Mouse (Mus musculus) CH12.LX (cell line): ENCODE measurements around the gene Ipo7. TPM values are rescaled to one million over a fixed set of nuclear protein-coding genes. Genes with fewer than 3 reads are reported as not detected.

Experiments used
- DNase-seq: peaks from one replicate; pipeline ENCODE4 v3.0.0-alpha.2; 2013; ENCODE audit errors: extremely low read depth
- H3K27ac ChIP-seq: 2 replicates; pipeline ENCODE4 v1.5.1; 2012; ENCODE audit warnings: low read depth, mild to moderate bottlenecking, control low read depth, moderate library complexity; ENCODE audit not compliant: insufficient read depth
- H3K27me3 ChIP-seq: replicated peaks from 2 replicates; pipeline ENCODE3; 2012; ENCODE audit warnings: inconsistent platforms
- H3K36me3 ChIP-seq, 2 experiments: replicated peaks in 1 of 2; 2 replicates each; pipeline versions ENCODE3 to v1.6.1; 2012; ENCODE audit warnings: inconsistent platforms in 1 of 2, low read length in 1 of 2, mild to moderate bottlenecking in 1 of 2, mixed read lengths in 1 of 2, moderate library complexity in 1 of 2; ENCODE audit not compliant: control insufficient read depth in 1 of 2, insufficient read depth in 1 of 2
- H3K4me1 ChIP-seq, 2 experiments: 2 replicates each; pipeline ENCODE4 v1.6.1; 2012; ENCODE audit warnings: inconsistent platforms in 1 of 2, moderate library complexity in 1 of 2; ENCODE audit not compliant: insufficient read depth in 2 of 2, control insufficient read depth in 1 of 2
- H3K4me2 ChIP-seq: 2 replicates; pipeline ENCODE4 v1.6.1; 2012; ENCODE audit warnings: low read depth, mild to moderate bottlenecking, control low read depth; ENCODE audit not compliant: poor library complexity, insufficient read depth, severe bottlenecking
- H3K4me3 ChIP-seq, 3 experiments: fragments of 150-350 bp in 1 of 3; sonication (generic) in 1 of 3; replicated peaks in 1 of 3; 2 replicates each; pipeline versions ENCODE3 to v1.5.1; 2011 to 2012; ENCODE audit warnings: low read depth in 2 of 3, low read length in 2 of 3, mild to moderate bottlenecking in 2 of 3, moderate library complexity in 2 of 3, control low read depth in 1 of 3, improper control_type of control experiment in 1 of 3, inconsistent platforms in 1 of 3, mixed read lengths in 1 of 3; ENCODE audit not compliant: poor library complexity in 1 of 3
- H3K79me2 ChIP-seq: replicated peaks from 2 replicates; pipeline ENCODE4 v1.6.1; 2012; ENCODE audit warnings: mild to moderate bottlenecking, moderate library complexity; ENCODE audit not compliant: control insufficient read depth, poor library complexity, insufficient read depth, severe bottlenecking; ENCODE audit errors: extremely low read depth
- H3K9ac ChIP-seq: 2 replicates; pipeline ENCODE4 v1.6.1; 2012; ENCODE audit warnings: low read depth, mild to moderate bottlenecking, control low read depth, moderate library complexity; ENCODE audit not compliant: insufficient read depth
- H3K9me3 ChIP-seq: replicated peaks from 2 replicates; pipeline ENCODE3; 2012; ENCODE audit warnings: low read length, inconsistent platforms, mixed read lengths
- BHLHE40 ChIP-seq: IDR thresholded peaks from 2 replicates; pipeline ENCODE4 v1.6.1; 2011; ENCODE audit warnings: mild to moderate bottlenecking, low read depth, low read length, improper control_type of control experiment
- CHD1 ChIP-seq: IDR thresholded peaks from 2 replicates; pipeline ENCODE4 v1.6.1; 2012; ENCODE audit warnings: low read depth, low read length, improper control_type of control experiment, inconsistent platforms
- E2F4 ChIP-seq: IDR thresholded peaks from 2 replicates; pipeline ENCODE4 v1.6.1; 2011; ENCODE audit warnings: low read depth, low read length, improper control_type of control experiment; ENCODE audit not compliant: insufficient replicate concordance
- HCFC1 ChIP-seq: IDR thresholded peaks from 2 replicates; pipeline ENCODE4 v1.6.1; 2012; ENCODE audit warnings: low read depth, mild to moderate bottlenecking, inconsistent platforms, low read length, improper control_type of control experiment
- MAFK ChIP-seq: IDR thresholded peaks from 2 replicates; pipeline ENCODE4 v1.6.1; 2011; ENCODE audit warnings: low read length, improper control_type of control experiment; ENCODE audit not compliant: insufficient replicate concordance
- MXI1 ChIP-seq: IDR thresholded peaks from 2 replicates; pipeline ENCODE4 v1.6.1; 2011; ENCODE audit warnings: mild to moderate bottlenecking, low read depth, low read length, improper control_type of control experiment
- MYC ChIP-seq: IDR thresholded peaks from 2 replicates; pipeline ENCODE4 v1.6.1; 2011; ENCODE audit warnings: low read depth, mild to moderate bottlenecking, improper control_type of control experiment, low read length
- RCOR1 ChIP-seq: conservative IDR thresholded peaks from 2 replicates; pipeline ENCODE4 v1.6.1; 2012; ENCODE audit warnings: low read depth, mild to moderate bottlenecking, inconsistent platforms, low read length, improper control_type of control experiment
- SIN3A ChIP-seq: IDR thresholded peaks from 2 replicates; pipeline ENCODE4 v1.6.1; 2012; ENCODE audit warnings: low read length, improper control_type of control experiment, inconsistent platforms
- TBP ChIP-seq: conservative IDR thresholded peaks from 2 replicates; pipeline ENCODE4 v1.6.1; 2011; ENCODE audit warnings: low read depth, low read length, improper control_type of control experiment
- UBTF ChIP-seq: IDR thresholded peaks from 2 replicates; pipeline ENCODE4 v1.6.1; 2012; ENCODE audit warnings: low read depth, mild to moderate bottlenecking, inconsistent platforms, low read length, improper control_type of control experiment, moderate library complexity
- USF1 ChIP-seq: IDR thresholded peaks from 2 replicates; pipeline ENCODE4 v1.6.1; 2014; ENCODE audit warnings: low read depth, mild to moderate bottlenecking, inconsistent platforms, low read length, improper control_type of control experiment
- USF2 ChIP-seq: conservative IDR thresholded peaks from 2 replicates; pipeline ENCODE4 v1.6.1; 2011; ENCODE audit warnings: low read depth, low read length, improper control_type of control experiment
- ZC3H11A ChIP-seq: IDR thresholded peaks from 2 replicates; pipeline ENCODE4 v1.6.1; 2012; ENCODE audit warnings: low read depth, mild to moderate bottlenecking, inconsistent platforms, low read length, improper control_type of control experiment
- ZMIZ1 ChIP-seq: IDR thresholded peaks from 2 replicates; pipeline ENCODE4 v1.6.1; 2012; ENCODE audit warnings: low read depth, mild to moderate bottlenecking, inconsistent platforms, low read length, improper control_type of control experiment
- dilution Hi-C: fragments of 300-500 bp; cut with MboI; formaldehyde crosslinking; loops from 2 replicates; pipeline ENCODE4 v1.14.3; 2020; ENCODE audit warnings: low sequenced_read_pairs; ENCODE audit not compliant: extremely low pct_unique_long_range_greater_than_20kb, extremely low pct_ligation_motif_present
- in situ Hi-C: fragments of 300-500 bp; cut with MboI; formaldehyde crosslinking; loops from 3 replicates; pipeline ENCODE4 v1.14.3; 2019; ENCODE audit warnings: low sequenced_read_pairs, low pct_ligation_motif_present, low pct_unique_long_range_greater_than_20kb, mixed read lengths
- polyA plus RNA-seq: library from polyadenylated mRNA; unstranded; fragments of >175 nt; gene quantifications from 2 replicates; pipeline ENCODE4 v1.2.1, GENCODE M21; 2012; ENCODE audit warnings: low read depth; ENCODE audit not compliant: insufficient read length
- total RNA-seq, 2 experiments: library from RNA; depleted of rRNA; stranded (reverse); fragments of 300-350 nt in 1 of 2; fragments of >200 nt in 1 of 2; gene quantifications; 2 replicates each; pipeline ENCODE4 v1.2.3; 2012 to 2014

Gene Ipo7
- total and polyA plus RNA-seq, 3 experiments, result 126 to 183 (median 181) TPM

- H3K79me2 ChIP-seq, result no peaks in the 10 kb centered on the region
- no peak overlapping the region for H3K4me3 ChIP-seq
- dilution Hi-C loops, result no loop called here
- H3K27me3 ChIP-seq, result no peaks in the 10 kb centered on the region
- H3K4me2 ChIP-seq, result no peak overlapping the region
- no peak overlapping the region for H3K9ac ChIP-seq
- DNase-seq, result no peak
- no peak overlapping the region for H3K27ac ChIP-seq
- TF ChIP-seq UBTF, result no peak
- no peak for TF ChIP-seq MXI1
- no peak for TF ChIP-seq USF2
- no peak for TF ChIP-seq TBP
- no peak for TF ChIP-seq ZC3H11A
- no peak for TF ChIP-seq CHD1
- TF ChIP-seq RCOR1, result no peak
- TF ChIP-seq E2F4, result no peak
- no peaks in the 10 kb centered on the region for H3K4me1 ChIP-seq
- peaks cover 2 to 13% of the 10 kb centered on the region in 2 experiments for H3K36me3 ChIP-seq
- peaks cover 5% of the 10 kb centered on the region for H3K9me3 ChIP-seq
- in situ Hi-C loops, result no loop called here
These were observed 83.2 kb downstream of the Ipo7 start for GRCm38 (mm10) chr7:110101266-110101665.

DNA sequence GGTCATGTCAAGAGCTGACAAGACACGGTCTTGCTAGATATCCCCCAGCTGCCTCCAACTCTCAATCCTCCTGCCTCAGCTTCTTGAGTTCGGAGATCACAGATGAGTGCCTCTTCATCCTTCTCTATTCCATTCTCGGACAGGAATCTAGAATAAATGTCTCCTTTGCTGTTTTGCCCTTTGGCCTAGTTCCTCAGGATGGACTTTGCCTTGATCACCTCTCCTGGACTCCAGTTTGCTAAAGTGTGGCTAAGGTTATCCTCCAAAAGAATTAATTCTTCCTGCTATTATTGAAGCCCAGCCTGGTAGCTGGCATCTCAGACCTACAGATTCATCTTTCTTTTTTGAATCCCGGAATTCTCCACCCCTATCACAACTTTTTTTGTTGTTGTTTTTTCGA lies 87.0 kb downstream of the Ipo7 start:
- DNase-seq, result no peak
- no peaks in the 10 kb centered on the region for H3K36me3 ChIP-seq
- TF ChIP-seq MYC (no peak), SIN3A (no peak), HCFC1 (no peak), MAFK (no peak), ZMIZ1 (no peak), BHLHE40 (no peak), USF1 (no peak)
- TF ChIP-seq, all 38 proteins: peak for 0
- Histone ChIP-seq H3K79me2 (no peaks in the 10 kb centered on the region), H3K27ac (no peak overlapping the region), H3K4me3 (no peak overlapping the region), H3K9me3 (no peaks in the 10 kb centered on the region), H3K27me3 (no peaks in the 10 kb centered on the region), H3K9ac (no peak overlapping the region), H3K4me1 (peaks cover 0 to 15% of the 10 kb centered on the region in 2 experiments; a peak in 2 of 4 replicates), H3K4me2 (no peak overlapping the region)
- in situ Hi-C loops (no loop called here), dilution Hi-C loops (no loop called here)

Other genes starting within 250 kb of the Ipo7 start
- 0.04 TPM in 1 of 2 replicates, not detected in the other for gene Nrip3, start 236.2 kb upstream of the Ipo7 start, total RNA-seq (2012; rRNA removed)
- gene Nrip3, start 236.2 kb upstream of the Ipo7 start, total RNA-seq (2014; rRNA removed), result not detected in 2 replicates
- not detected in 2 replicates for gene Nrip3, start 236.2 kb upstream of the Ipo7 start, polyA plus RNA-seq
- not detected in 2 replicates for gene Scube2, start 152.6 kb upstream of the Ipo7 start, total RNA-seq (2012; rRNA removed)
- gene Scube2, start 152.6 kb upstream of the Ipo7 start, total RNA-seq (2014; rRNA removed), result not detected in 2 replicates
- gene Scube2, start 152.6 kb upstream of the Ipo7 start, polyA plus RNA-seq, result not detected in 2 replicates
- gene Dennd5a, start 57.8 kb upstream of the Ipo7 start, total RNA-seq (2012; rRNA removed), result 14.8 and 20.7 TPM in 2 replicates
- 29.5 and 32.8 TPM in 2 replicates for gene Dennd5a, start 57.8 kb upstream of the Ipo7 start, total RNA-seq (2014; rRNA removed)
- gene Dennd5a, start 57.8 kb upstream of the Ipo7 start, polyA plus RNA-seq, result 15.8 and 24.6 TPM in 2 replicates
- 51.1 and 67.6 TPM in 2 replicates for gene Tmem41b, start 31.3 kb upstream of the Ipo7 start, total RNA-seq (2012; rRNA removed)
- gene Tmem41b, start 31.3 kb upstream of the Ipo7 start, total RNA-seq (2014; rRNA removed), result 101 and 106 TPM in 2 replicates
- 56.3 and 59.1 TPM in 2 replicates for gene Tmem41b, start 31.3 kb upstream of the Ipo7 start, polyA plus RNA-seq
- 17.0 and 18.4 TPM in 2 replicates for gene Zfp143, start 42.9 kb downstream of the Ipo7 start, total RNA-seq (2012; rRNA removed)
- gene Zfp143, start 42.9 kb downstream of the Ipo7 start, total RNA-seq (2014; rRNA removed), result 22.7 and 23.4 TPM in 2 replicates
- 17.1 and 17.5 TPM in 2 replicates for gene Zfp143, start 42.9 kb downstream of the Ipo7 start, polyA plus RNA-seq
- gene Wee1, start 103.8 kb downstream of the Ipo7 start, total RNA-seq (2012; rRNA removed), result 10.1 and 12.3 TPM in 2 replicates
- gene Wee1, start 103.8 kb downstream of the Ipo7 start, total RNA-seq (2014; rRNA removed), result 12.2 and 14.2 TPM in 2 replicates
- 26.9 and 30.3 TPM in 2 replicates for gene Wee1, start 103.8 kb downstream of the Ipo7 start, polyA plus RNA-seq
- 296 and 297 TPM in 2 replicates for gene Swap70, start 203.4 kb downstream of the Ipo7 start, total RNA-seq (2012; rRNA removed)
- gene Swap70, start 203.4 kb downstream of the Ipo7 start, total RNA-seq (2014; rRNA removed), result 398 and 409 TPM in 2 replicates
- gene Swap70, start 203.4 kb downstream of the Ipo7 start, polyA plus RNA-seq, result 370 and 388 TPM in 2 replicates